Mouse (Mus musculus): ENCODE data around the gene Ptprf. TPM values are rescaled to one million over a fixed set of nuclear protein-coding genes. Genes with fewer than 3 reads are reported as not detected.
A peak's percentile ranks its signal among the peaks of the same experiment; 100 is the strongest.

The Ptprf gene
- polyA plus RNA-seq, 1 experiment, result 0.01 TPM

DNA sequence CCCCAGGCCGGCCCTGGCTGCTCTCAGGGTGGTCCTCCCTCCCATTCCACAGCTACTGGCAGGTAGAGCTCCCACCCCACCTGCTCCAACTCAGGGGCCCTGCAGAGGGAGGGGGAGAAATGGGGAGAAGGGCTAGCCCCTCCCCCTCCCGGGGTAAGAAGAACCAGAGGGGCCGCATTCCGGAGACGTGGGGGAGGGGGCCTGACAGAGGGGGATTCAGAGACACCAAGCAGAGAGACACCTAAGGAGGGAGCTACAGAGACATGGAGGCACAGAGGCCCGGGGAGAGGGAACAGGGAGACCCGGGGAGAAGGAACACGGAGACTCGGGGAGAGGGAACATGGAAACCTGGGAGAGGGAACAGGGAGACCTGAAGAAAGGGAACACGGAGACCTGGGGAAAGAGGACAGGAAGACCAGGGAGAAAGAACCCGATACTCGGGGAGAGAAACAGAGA is 1.2 kb downstream of the Ptprf start:
- H3K36me3 ChIP-seq (ENCODE audit: control insufficient read depth), result no peaks in the 10 kb centered on the region
- H3K9me3 ChIP-seq (ENCODE audit: control insufficient read depth, low read length), result no peaks in the 10 kb centered on the region; the same call in 1 of the 2 replicates
- H3K4me1 ChIP-seq (ENCODE audit: control insufficient read depth), result no peaks in the 10 kb centered on the region
- H3K4me3 ChIP-seq (replicated peaks), result peak overlapping the region; percentile 50
- peaks cover 60% of the 10 kb centered on the region for H3K27me3 ChIP-seq (ENCODE audit: control insufficient read depth)
- TF ChIP-seq TAL1 (IDR thresholded peaks at IDR 0.05; ENCODE audit: low read length) (no peak), GATA1 (IDR thresholded peaks at IDR 0.05; ENCODE audit: low read length) (no peak)

DNA sequence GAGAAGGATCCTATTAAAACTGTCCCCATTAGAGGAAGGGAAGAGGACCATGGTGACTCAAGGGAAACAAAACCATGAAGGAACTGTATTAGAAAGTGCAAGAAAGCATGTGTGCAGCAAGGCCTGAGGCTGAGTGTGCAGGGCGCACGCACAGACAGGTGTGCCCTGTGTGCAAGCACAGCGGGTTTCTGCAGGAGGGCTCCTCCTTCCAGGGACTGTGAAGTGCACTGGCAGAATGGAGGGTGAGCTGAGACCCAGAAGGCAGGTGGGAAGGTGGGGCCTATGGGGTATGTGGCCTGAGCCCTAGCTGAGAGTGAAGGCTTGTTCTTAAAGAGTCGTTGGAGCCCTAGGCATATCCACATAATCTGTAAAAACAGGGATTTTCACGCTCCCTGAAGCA is 1.9 kb downstream of the Ptprf start:
- Histone ChIP-seq H3K9me3 (ENCODE audit: control insufficient read depth, low read length) (no peaks in the 10 kb centered on the region; the same call in 1 of the 2 replicates), H3K36me3 (ENCODE audit: control insufficient read depth) (no peaks in the 10 kb centered on the region; the same call in 1 of the 2 replicates), H3K4me3 (replicated peaks) (no peak overlapping the region), H3K27me3 (ENCODE audit: control insufficient read depth) (peaks cover 56% of the 10 kb centered on the region), H3K4me1 (ENCODE audit: control insufficient read depth) (no peaks in the 10 kb centered on the region)
- TF ChIP-seq GATA1 (IDR thresholded peaks at IDR 0.05; ENCODE audit: low read length) (no peak), TAL1 (IDR thresholded peaks at IDR 0.05; ENCODE audit: low read length) (no peak)

DNA sequence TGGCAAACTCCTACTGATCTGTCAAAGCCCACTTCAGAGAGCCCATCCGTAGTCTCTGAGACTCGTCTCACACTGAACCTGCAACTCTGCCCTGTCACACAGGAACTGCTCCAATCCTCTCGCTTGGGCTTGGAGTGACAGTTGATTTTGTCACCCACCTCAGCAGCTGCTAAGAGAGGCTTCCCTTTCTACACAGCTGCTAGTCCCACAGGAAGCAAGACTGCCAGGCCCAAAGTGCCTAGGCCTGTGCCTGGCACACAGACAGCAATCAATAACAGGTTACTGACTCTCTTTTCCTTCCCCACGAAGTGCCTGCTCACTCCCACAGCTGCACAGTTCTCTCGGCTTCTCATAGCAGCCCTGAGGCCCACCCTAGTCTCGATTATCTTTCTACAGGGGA is 2.7 kb downstream of the Ptprf start:
- H3K4me1 ChIP-seq (ENCODE audit: control insufficient read depth), result no peaks in the 10 kb centered on the region
- H3K27me3 ChIP-seq (ENCODE audit: control insufficient read depth), result peaks cover 56% of the 10 kb centered on the region
- no peaks in the 10 kb centered on the region; the same call in 1 of the 2 replicates for H3K36me3 ChIP-seq (ENCODE audit: control insufficient read depth)
- TF ChIP-seq GATA1 (IDR thresholded peaks at IDR 0.05; ENCODE audit: low read length), result no peak
- TF ChIP-seq TAL1 (IDR thresholded peaks at IDR 0.05; ENCODE audit: low read length), result no peak
- H3K9me3 ChIP-seq (ENCODE audit: control insufficient read depth, low read length), result no peaks in the 10 kb centered on the region; the same call in 1 of the 2 replicates
- no peak overlapping the region for H3K4me3 ChIP-seq (replicated peaks)

DNA sequence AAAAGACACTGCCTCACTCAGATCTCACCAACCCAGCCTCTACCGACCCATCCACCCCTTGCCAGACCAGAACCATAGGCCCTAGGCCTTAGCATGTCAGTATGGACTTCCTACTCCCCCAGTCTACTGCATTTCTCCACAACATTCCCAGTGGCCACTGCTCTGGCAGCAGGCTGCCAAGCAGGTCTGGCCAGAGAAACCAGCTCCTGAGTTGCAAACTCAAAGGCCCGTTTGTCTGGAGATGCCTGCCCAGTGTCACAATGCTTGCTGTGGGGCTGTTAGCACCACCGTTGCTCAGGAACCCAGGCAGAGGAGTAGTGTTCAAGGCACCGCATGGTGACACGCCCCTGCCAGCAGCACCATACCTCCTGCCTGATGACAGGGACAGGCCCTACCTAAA is 5.0 kb downstream of the Ptprf start:
- no peak overlapping the region for H3K4me3 ChIP-seq (replicated peaks)

DNA sequence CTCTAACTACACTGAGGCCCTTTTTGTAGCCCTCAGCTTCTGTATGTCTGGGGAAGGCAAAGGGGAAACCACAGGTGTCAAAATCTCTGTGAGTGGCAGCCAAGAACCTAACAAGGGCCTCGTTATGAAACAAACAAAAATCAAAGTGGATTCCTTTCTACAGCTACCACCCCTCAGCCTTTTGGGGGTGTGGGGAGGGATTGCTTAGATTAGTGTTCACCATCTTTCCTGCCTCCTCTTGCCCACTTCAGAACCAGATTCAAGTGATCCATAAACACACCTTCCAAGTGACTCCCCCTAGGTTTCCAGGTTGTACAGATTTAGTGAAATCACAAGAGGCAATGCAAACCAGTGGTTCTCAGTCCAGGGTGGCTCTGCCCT is 9.0 kb downstream of the Ptprf start:
- Histone ChIP-seq H3K4me3 (replicated peaks) (no peak overlapping the region), H3K9me3 (ENCODE audit: control insufficient read depth, low read length) (no peaks in the 10 kb centered on the region)
- TF ChIP-seq TAL1 (IDR thresholded peaks at IDR 0.05; ENCODE audit: low read length) (no peak), GATA1 (IDR thresholded peaks at IDR 0.05; ENCODE audit: low read length) (no peak)

More for the DNA sequence above, 5.0 kb downstream of the Ptprf start:
- no peaks in the 10 kb centered on the region for H3K4me1 ChIP-seq (ENCODE audit: control insufficient read depth)
- peaks cover 35% of the 10 kb centered on the region for H3K27me3 ChIP-seq (ENCODE audit: control insufficient read depth)
- no peaks in the 10 kb centered on the region; the same call in 1 of the 2 replicates for H3K9me3 ChIP-seq (ENCODE audit: control insufficient read depth, low read length)
- TF ChIP-seq GATA1 (IDR thresholded peaks at IDR 0.05; ENCODE audit: low read length) (no peak), TAL1 (IDR thresholded peaks at IDR 0.05; ENCODE audit: low read length) (no peak)
- no peaks in the 10 kb centered on the region; the same call in 1 of the 2 replicates for H3K36me3 ChIP-seq (ENCODE audit: control insufficient read depth)

DNA sequence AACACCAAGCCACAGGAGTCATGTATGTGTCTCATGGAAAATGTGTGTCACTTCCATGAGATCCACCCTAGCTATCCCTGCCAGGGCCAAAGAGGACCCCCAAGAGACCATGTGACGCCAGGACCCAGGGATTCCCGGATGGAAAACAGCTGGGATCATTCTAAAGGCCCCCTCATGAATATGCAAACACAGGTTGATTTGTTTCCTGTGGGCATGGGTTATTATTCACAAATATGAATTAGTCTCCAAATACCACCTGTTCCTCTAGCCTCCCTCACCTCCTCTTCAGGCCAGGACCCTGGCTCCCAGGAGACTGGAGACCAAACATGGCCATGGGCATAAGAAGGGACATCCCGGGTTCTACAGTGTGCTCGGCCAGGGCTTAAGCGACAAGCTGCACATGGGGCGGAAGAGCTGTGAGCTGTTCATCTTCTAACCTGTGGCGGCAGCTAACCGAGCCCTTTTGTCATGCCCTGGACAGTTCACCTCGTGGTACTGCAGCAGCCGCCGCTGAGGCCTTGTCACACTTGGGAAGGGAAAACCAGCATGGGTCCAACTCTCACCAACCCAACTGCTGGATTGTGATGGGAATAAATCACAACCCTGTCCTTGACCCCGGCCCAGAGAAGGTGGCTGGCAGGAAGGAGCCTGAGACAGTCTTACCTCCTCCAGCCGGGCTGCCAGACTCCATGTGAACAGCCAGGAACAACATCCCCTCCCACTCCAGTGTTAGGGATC is 9.6 kb downstream of the Ptprf start:
- H3K27me3 ChIP-seq (ENCODE audit: control insufficient read depth), result no peaks in the 10 kb centered on the region
- TF ChIP-seq TAL1 (IDR thresholded peaks at IDR 0.05; ENCODE audit: low read length) (no peak), GATA1 (IDR thresholded peaks at IDR 0.05; ENCODE audit: low read length) (no peak)
- H3K9me3 ChIP-seq (ENCODE audit: control insufficient read depth, low read length), result no peaks in the 10 kb centered on the region
- H3K4me1 ChIP-seq (ENCODE audit: control insufficient read depth), result no peaks in the 10 kb centered on the region
- H3K36me3 ChIP-seq (ENCODE audit: control insufficient read depth), result no peaks in the 10 kb centered on the region; the same call in 1 of the 2 replicates
- no peak overlapping the region for H3K4me3 ChIP-seq (replicated peaks)

More for the DNA sequence above, 9.0 kb downstream of the Ptprf start:
- Histone ChIP-seq H3K27me3 (ENCODE audit: control insufficient read depth) (no peaks in the 10 kb centered on the region), H3K4me1 (ENCODE audit: control insufficient read depth) (no peaks in the 10 kb centered on the region), H3K36me3 (ENCODE audit: control insufficient read depth) (no peaks in the 10 kb centered on the region; the same call in 1 of the 2 replicates)

DNA sequence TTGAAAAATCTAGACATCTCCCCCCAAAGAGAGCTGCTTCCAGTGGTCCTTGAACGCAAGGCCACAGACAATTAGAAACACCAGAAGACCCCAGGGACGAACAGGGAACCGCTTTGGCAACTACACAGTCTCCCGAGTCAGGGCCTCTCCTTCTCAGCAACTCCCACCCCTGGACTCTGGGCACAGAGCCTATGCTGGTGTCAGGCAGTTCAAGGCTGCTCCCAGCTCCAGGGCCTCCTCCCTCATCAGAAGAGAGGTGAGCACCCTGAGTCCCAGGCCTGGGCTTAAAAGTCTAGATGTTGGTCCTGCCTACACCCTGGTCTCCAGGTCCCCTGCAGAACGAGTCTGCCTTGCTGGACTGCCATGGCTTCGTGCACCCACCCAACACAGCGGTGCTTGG is 10.7 kb downstream of the Ptprf start:
- no peaks in the 10 kb centered on the region for H3K9me3 ChIP-seq (ENCODE audit: control insufficient read depth, low read length)
- 0 out of 2 replicates have a peak, but pooled peaks cover 2% of the 10 kb centered on the region for H3K4me1 ChIP-seq (ENCODE audit: control insufficient read depth)
- H3K4me3 ChIP-seq (replicated peaks), result no peak overlapping the region
- no peak for TF ChIP-seq GATA1 (IDR thresholded peaks at IDR 0.05; ENCODE audit: low read length)
- no peak for TF ChIP-seq TAL1 (IDR thresholded peaks at IDR 0.05; ENCODE audit: low read length)
- H3K36me3 ChIP-seq (ENCODE audit: control insufficient read depth), result no peaks in the 10 kb centered on the region; the same call in 1 of the 2 replicates
- no peaks in the 10 kb centered on the region for H3K27me3 ChIP-seq (ENCODE audit: control insufficient read depth)

DNA sequence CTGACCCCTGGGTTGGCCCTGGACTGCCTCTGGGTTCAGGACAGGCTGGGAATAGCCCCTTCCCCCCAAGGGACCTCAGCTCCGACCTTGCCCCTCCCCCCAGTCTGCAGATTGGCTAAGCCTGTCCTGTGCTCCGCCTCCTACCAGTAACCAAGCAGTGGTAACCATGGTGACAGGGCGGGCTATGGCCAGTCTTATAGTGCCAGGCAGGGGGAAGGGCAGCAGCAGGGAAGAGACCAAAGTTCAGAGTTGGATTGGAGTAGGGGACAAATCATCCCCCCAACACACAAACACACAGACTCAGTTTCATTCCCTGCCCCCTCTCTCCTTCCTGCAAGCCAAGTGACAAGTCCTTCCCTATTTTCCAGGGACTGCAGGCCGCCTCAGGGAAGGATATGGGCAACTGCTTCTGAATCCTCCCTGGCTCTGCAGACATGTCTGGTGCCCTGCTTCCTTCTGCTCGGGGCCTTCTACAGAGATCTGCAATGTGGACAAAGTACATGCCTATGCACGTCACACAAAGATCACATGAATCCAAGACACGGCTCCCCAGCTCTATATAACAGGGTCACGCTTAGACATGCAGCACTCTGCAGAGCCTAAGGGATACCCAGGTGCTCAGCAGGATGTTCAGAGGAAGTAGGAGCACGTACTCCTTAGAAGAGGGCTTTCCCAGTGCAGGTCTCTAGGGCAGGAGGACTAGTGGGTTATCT is 14.5 kb downstream of the Ptprf start:
- no peaks in the 10 kb centered on the region; the same call in 1 of the 2 replicates for H3K36me3 ChIP-seq (ENCODE audit: control insufficient read depth)
- no peaks in the 10 kb centered on the region for H3K27me3 ChIP-seq (ENCODE audit: control insufficient read depth)
- no peak overlapping the region for H3K4me3 ChIP-seq (replicated peaks)
- no peaks in the 10 kb centered on the region for H3K9me3 ChIP-seq (ENCODE audit: control insufficient read depth, low read length)
- TF ChIP-seq TAL1 (IDR thresholded peaks at IDR 0.05; ENCODE audit: low read length) (no peak), GATA1 (IDR thresholded peaks at IDR 0.05; ENCODE audit: low read length) (no peak)
- H3K4me1 ChIP-seq (ENCODE audit: control insufficient read depth), result 0 out of 2 replicates have a peak, but pooled peaks cover 2% of the 10 kb centered on the region

Data from erythroblast, embryonic 14.5 days (primary cell).